In the genomic region with DNA sequence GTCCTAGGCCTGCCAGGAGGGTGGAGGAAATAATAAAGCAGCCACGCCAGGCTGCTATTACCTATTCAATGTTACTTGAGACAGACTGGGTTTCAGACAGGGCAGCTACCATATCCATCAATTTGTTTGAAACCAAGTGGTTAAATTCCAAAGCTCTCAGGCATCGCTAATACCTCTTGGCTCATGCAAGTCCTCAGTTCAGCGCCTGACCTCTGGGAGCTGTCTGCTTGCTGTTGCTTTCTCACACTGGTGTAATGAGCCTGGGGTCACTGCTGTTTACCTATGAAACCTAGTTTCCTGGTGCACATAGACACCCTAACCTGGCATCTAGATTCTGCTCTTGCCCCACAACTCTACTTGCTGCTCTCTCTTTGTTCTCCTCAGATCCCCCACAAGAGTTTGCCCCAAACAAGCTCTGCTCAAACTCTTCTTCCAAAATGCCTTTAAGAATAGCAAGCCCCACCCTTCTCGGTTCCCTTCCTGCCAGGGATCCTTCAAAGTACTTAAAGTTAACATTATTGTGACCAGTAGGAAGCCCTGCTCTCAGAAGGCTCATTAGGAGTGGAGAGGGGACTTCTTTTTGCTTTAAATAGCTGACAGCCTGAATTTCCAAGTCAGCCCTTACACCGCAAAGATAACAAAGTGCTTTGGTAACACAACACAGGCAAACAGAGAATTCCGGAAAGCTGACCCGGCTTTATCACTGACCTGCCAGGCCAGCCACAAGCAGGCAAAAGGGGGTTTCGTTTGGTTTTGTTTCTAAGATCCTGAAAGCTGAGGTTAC, we compare ENCODE assay signal across 9 mouse cellular contexts.
A peak's percentile ranks its signal among the peaks of the same experiment; 100 is the strongest.
DNase-seq lines count a peak whose midpoint lies in the region; ATAC-seq lines count a peak whose summit lies in the region.
"Had no signal": no experiment of that assay in that cellular context is flagged by ENCODE, and none has a peak within 500 bp of the region (broad histone marks: within the 10 kb centered on the region; RNA-seq: fewer than 3 reads in every experiment).

No protein-coding gene starts in this region.

- peak; percentile 53; the same call in 1 of the 2 replicates for ATAC-seq in lung, embryonic 16.5 days (ENCODE audit: low read depth)
- no peak for ATAC-seq in forebrain, embryonic 15.5 days (replicated peaks)
- ATAC-seq in stomach, embryonic 15.5 days (ENCODE audit: insufficient read depth, low FRiP score, low read depth) = no peak

- peak overlapping the region; percentile 63 for H3K27ac ChIP-seq in lung, embryonic 16.5 days (ENCODE audit: low read length)
- 0 out of 2 replicates have a peak overlapping the region, but pooled peaks have one; percentile 29 for H3K27ac ChIP-seq in forebrain, embryonic 15.5 days (replicated peaks)
- peak overlapping the region; percentile 37; the same call in 1 of the 2 replicates for H3K27ac ChIP-seq in stomach, embryonic 15.5 days

- H3K4me2 ChIP-seq in lung, embryonic 16.5 days (ENCODE audit: low read depth, low read length) = no peak overlapping the region
- no peak overlapping the region for H3K4me2 ChIP-seq in forebrain, embryonic 15.5 days (replicated peaks)
- H3K4me2 ChIP-seq in stomach, embryonic 15.5 days = 0 out of 2 replicates have a peak overlapping the region, but pooled peaks have one; percentile 2

- WGBS in lung, embryonic 16.5 days = 20% methylated on average over 8 of the region's 8 CpGs
- 20% methylated on average over 8 of the region's 8 CpGs for WGBS in forebrain, embryonic 15.5 days
- WGBS in stomach, embryonic 15.5 days = 24% methylated on average over 8 of the region's 8 CpGs

- peaks cover 14% of the 10 kb centered on the region for H3K4me1 ChIP-seq in lung, embryonic 16.5 days (replicated peaks; ENCODE audit: control insufficient read depth, insufficient read depth, low read length)
- H3K4me1 ChIP-seq in forebrain, embryonic 15.5 days = peaks cover 18% of the 10 kb centered on the region
- 0 out of 2 replicates have a peak, but pooled peaks cover 11% of the 10 kb centered on the region for H3K4me1 ChIP-seq in stomach, embryonic 15.5 days

- DNase-seq in lung, postnatal 4 days = no peak
- DNase-seq in kidney, postnatal 14 days = peak; percentile 27
- no peak for DNase-seq in layer of hippocampus, postnatal 36 days
- no peak for DNase-seq in right cerebral cortex, postnatal 25 days
- no peak for DNase-seq in urinary bladder, adult 2 months (ENCODE audit: low spot score)
- DNase-seq: thymus, postnatal 4 days had no signal

- H3K9ac ChIP-seq in lung, embryonic 16.5 days (ENCODE audit: low read length) = no peak overlapping the region
- H3K9ac ChIP-seq in forebrain, embryonic 15.5 days (replicated peaks) = no peak overlapping the region
- no peak overlapping the region for H3K9ac ChIP-seq in stomach, embryonic 15.5 days

- no peaks in the 10 kb centered on the region for H3K9me3 ChIP-seq in lung, embryonic 16.5 days (ENCODE audit: control insufficient read depth, low read length)
- H3K9me3 ChIP-seq in forebrain, embryonic 15.5 days = no peaks in the 10 kb centered on the region
- no peaks in the 10 kb centered on the region for H3K9me3 ChIP-seq in stomach, embryonic 15.5 days

- no peaks in the 10 kb centered on the region for H3K36me3 ChIP-seq in lung, embryonic 16.5 days (ENCODE audit: control insufficient read depth, insufficient read depth, low read length)
- no peaks in the 10 kb centered on the region for H3K36me3 ChIP-seq in forebrain, embryonic 15.5 days
- no peaks in the 10 kb centered on the region for H3K36me3 ChIP-seq in stomach, embryonic 15.5 days

- H3K4me3 ChIP-seq in lung, embryonic 16.5 days (ENCODE audit: low read length) = no peak overlapping the region
- no peak overlapping the region for H3K4me3 ChIP-seq in forebrain, embryonic 15.5 days
- H3K4me3 ChIP-seq in stomach, embryonic 15.5 days (replicated peaks) = no peak overlapping the region

- H3K27me3 ChIP-seq in lung, embryonic 16.5 days (ENCODE audit: control insufficient read depth, insufficient read depth, low read depth, low read length) = no peaks in the 10 kb centered on the region
- no peaks in the 10 kb centered on the region for H3K27me3 ChIP-seq in forebrain, embryonic 15.5 days
- no peaks in the 10 kb centered on the region for H3K27me3 ChIP-seq in stomach, embryonic 15.5 days (replicated peaks)
